Mouse (Mus musculus): ENCODE measurements around the gene Arhgef19. TPM values are rescaled to one million over a fixed set of nuclear protein-coding genes. Genes with fewer than 3 reads are reported as not detected.
A peak's percentile ranks its signal among the peaks of the same experiment; 100 is the strongest.

Arhgef19 gene
- total and polyA plus RNA-seq, 3 experiments = 0.78 TPM; not detected in 2

DNA sequence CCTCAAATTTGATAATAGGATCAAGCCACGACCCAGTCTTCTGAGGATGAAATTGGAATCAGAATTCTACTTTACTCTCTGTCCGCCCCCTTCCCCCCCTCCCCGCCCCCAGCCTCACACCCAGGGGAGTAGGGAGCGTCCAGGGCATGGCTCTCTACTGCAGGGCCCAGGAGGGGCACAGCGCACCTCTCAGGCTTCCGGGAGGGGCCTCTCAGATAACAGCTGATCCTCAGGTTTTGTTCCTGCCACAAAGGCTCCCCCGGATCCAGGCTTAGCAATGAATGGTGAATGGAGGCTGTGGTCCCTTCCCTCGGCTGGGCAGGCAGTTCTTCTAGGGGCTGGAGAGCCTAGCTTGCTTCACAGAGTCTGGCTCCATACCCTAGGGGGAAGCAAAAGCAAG, 45.8 kb downstream of the Arhgef19 start:
- H3K36me3 ChIP-seq (ENCODE audit: control insufficient read depth in 1 of 2, insufficient read depth in 2 of 2, low read length in 2 of 2) = no peaks in the 10 kb centered on the region
- no peaks in the 10 kb centered on the region for H3K9me3 ChIP-seq (replicated peaks; ENCODE audit: insufficient read depth, low read length)
- H3K27ac ChIP-seq (ENCODE audit: control insufficient read depth, low read depth, low read length) = no peak overlapping the region
- no peak for DNase-seq (ENCODE audit: low read depth, low spot score)
- no peak for TF ChIP-seq MYB (IDR thresholded peaks at IDR 0.05; ENCODE audit: low read depth, low read length)
- TF ChIP-seq MAFK (IDR thresholded peaks at IDR 0.05; ENCODE audit: borderline replicate concordance, low read depth, low read length) = no peak
- TF ChIP-seq ELF1 (IDR thresholded peaks at IDR 0.05; ENCODE audit: low read depth, low read length) = no peak
- TF ChIP-seq GABPA (IDR thresholded peaks at IDR 0.05; ENCODE audit: low read depth, low read length) = no peak
- no peak for TF ChIP-seq UBTF (IDR thresholded peaks at IDR 0.05; ENCODE audit: borderline replicate concordance, insufficient read depth, low read depth, low read length)
- H3K79me2 ChIP-seq (ENCODE audit: control insufficient read depth, insufficient read depth, low read length, poor library complexity) = no peaks in the 10 kb centered on the region
- no peak overlapping the region for H3K4me3 ChIP-seq (ENCODE audit: control insufficient read depth in 1 of 2, insufficient read depth in 1 of 2, low read depth in 2 of 2, low read length in 2 of 2)
- no peak overlapping the region for H3K9ac ChIP-seq (ENCODE audit: control insufficient read depth, low read depth, low read length, poor library complexity, severe bottlenecking)
- 0 out of 4 replicates have a peak, but pooled peaks cover 0 to 4% of the 10 kb centered on the region in 2 experiments for H3K4me1 ChIP-seq (ENCODE audit: control insufficient read depth in 1 of 2, insufficient read depth in 2 of 2, low read length in 2 of 2)
- H3K27me3 ChIP-seq (ENCODE audit: control insufficient read depth in 1 of 2, insufficient read depth in 2 of 2, low read length in 2 of 2) = peaks cover 0 to 1% of the 10 kb centered on the region in 2 experiments; a peak in 2 of 4 replicates

DNA sequence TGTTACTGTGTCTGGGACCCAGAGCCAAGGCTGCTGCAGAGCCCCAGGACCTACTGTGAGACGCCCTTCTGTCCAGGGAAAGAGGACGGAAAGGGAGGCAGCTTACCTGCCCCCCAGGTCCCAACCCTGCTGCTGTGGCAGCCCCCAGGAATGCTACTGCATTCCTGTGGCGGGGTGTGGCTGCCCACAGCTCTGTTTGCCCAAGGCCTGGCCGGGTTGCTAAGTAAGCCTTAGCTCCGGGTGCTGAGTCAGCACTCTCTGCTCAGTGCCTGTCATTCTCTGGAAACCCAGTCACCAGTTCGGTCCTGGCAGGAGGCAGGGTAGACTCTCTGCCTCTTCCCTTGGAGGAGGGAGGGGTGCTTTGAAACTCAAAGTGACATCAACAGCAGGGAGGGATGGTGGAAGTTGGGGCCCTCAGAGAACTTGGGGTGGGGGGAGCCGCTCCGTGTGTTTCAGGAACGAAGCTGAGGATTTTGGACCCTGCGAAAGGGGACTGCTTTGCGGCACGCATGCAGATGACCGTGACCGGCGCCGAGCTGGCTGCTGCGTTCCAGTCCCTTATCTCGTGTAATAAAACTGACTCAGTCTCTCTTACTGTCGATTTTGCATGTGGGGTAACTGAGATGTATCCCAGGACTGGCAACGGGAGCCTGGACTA, 47.7 kb downstream of the Arhgef19 start:
- Histone ChIP-seq H3K27me3 (ENCODE audit: control insufficient read depth in 1 of 2, insufficient read depth in 2 of 2, low read length in 2 of 2) (peaks cover 0 to 1% of the 10 kb centered on the region in 2 experiments; a peak in 2 of 4 replicates), H3K9me3 (replicated peaks; ENCODE audit: insufficient read depth, low read length) (no peaks in the 10 kb centered on the region), H3K36me3 (ENCODE audit: control insufficient read depth in 1 of 2, insufficient read depth in 2 of 2, low read length in 2 of 2) (no peaks in the 10 kb centered on the region), H3K27ac (ENCODE audit: control insufficient read depth, low read depth, low read length) (no peak overlapping the region), H3K4me3 (ENCODE audit: control insufficient read depth in 1 of 2, insufficient read depth in 1 of 2, low read depth in 2 of 2, low read length in 2 of 2) (peak overlapping the region; percentile 2 to 59; a peak in 2 of 4 replicates), H3K4me1 (ENCODE audit: control insufficient read depth in 1 of 2, insufficient read depth in 2 of 2, low read length in 2 of 2) (0 out of 4 replicates have a peak, but pooled peaks cover 0 to 4% of the 10 kb centered on the region in 2 experiments), H3K79me2 (ENCODE audit: control insufficient read depth, insufficient read depth, low read length, poor library complexity) (no peaks in the 10 kb centered on the region), H3K9ac (ENCODE audit: control insufficient read depth, low read depth, low read length, poor library complexity, severe bottlenecking) (no peak overlapping the region)
- TF ChIP-seq MAFK (IDR thresholded peaks at IDR 0.05; ENCODE audit: borderline replicate concordance, low read depth, low read length) (peak; percentile 92), USF1 (IDR thresholded peaks at IDR 0.05; ENCODE audit: low read depth, low read length) (no peak), ZMIZ1 (IDR thresholded peaks at IDR 0.05; ENCODE audit: low read depth, low read length) (no peak), TBP (IDR thresholded peaks at IDR 0.05; ENCODE audit: low read depth, low read length) (no peak)
- peak; percentile 31 for DNase-seq (ENCODE audit: low read depth, low spot score)

DNA sequence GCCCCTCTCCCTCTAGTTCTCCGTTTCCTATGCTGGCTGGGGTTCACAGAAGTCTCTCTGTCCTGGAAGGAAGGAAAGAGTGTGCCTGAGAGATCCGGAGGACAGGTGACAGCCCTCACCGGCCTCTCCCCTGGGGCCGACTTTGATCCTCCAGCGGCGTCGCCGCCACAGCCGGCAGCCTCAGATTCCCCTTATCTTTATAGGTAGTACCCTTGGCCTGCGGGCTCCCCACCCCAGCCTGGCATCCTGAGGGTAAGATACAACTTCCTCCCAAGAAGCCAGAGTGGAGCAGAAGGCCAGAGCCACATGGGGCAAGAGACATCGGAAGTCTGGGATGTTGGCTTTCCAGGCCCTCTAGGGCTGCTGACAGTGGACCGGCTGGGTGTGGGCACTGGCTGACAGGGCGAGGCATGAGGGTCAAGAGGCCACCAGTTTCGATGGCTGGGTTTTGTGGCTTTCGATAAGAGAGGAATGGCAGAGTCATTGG, 48.3 kb downstream of the Arhgef19 start:
- Histone ChIP-seq H3K9ac (ENCODE audit: control insufficient read depth, low read depth, low read length, poor library complexity, severe bottlenecking) (no peak overlapping the region), H3K9me3 (replicated peaks; ENCODE audit: insufficient read depth, low read length) (no peaks in the 10 kb centered on the region), H3K4me1 (ENCODE audit: control insufficient read depth in 1 of 2, insufficient read depth in 2 of 2, low read length in 2 of 2) (0 out of 4 replicates have a peak, but pooled peaks cover 0 to 2% of the 10 kb centered on the region in 2 experiments), H3K79me2 (ENCODE audit: control insufficient read depth, insufficient read depth, low read length, poor library complexity) (no peaks in the 10 kb centered on the region), H3K4me3 (ENCODE audit: control insufficient read depth in 1 of 2, insufficient read depth in 1 of 2, low read depth in 2 of 2, low read length in 2 of 2) (peak overlapping the region; percentile 2 to 59; a peak in 2 of 4 replicates), H3K27me3 (ENCODE audit: control insufficient read depth in 1 of 2, insufficient read depth in 2 of 2, low read length in 2 of 2) (peaks cover 0 to 1% of the 10 kb centered on the region in 2 experiments; a peak in 2 of 4 replicates), H3K27ac (ENCODE audit: control insufficient read depth, low read depth, low read length) (no peak overlapping the region), H3K36me3 (ENCODE audit: control insufficient read depth in 1 of 2, insufficient read depth in 2 of 2, low read length in 2 of 2) (no peaks in the 10 kb centered on the region)
- peak; percentile 38 for DNase-seq (ENCODE audit: low read depth, low spot score)
- 0 out of 4 replicates have a peak, but pooled peaks of 1 of the 2 experiments have one; percentile 8 for TF ChIP-seq EP300 (IDR thresholded peaks at IDR 0.05; ENCODE audit: low read depth in 1 of 2, low read length in 2 of 2)
- TF ChIP-seq RAD21 (IDR thresholded peaks at IDR 0.05; ENCODE audit: low read depth, low read length) = no peak
- TF ChIP-seq POLR2AphosphoS5 (IDR thresholded peaks at IDR 0.05; ENCODE audit: borderline replicate concordance, low read depth, low read length) = no peak
- peak; percentile 41; the same call in 1 of the 2 replicates for TF ChIP-seq TAL1 (IDR thresholded peaks at IDR 0.05; ENCODE audit: low read length)
- no peak for TF ChIP-seq MXI1 (IDR thresholded peaks at IDR 0.05; ENCODE audit: low read depth, low read length)
- TF ChIP-seq GABPA (IDR thresholded peaks at IDR 0.05; ENCODE audit: low read depth, low read length) = no peak
- no peak for TF ChIP-seq NELFE (IDR thresholded peaks at IDR 0.05; ENCODE audit: low read depth, low read length)
- TF ChIP-seq BHLHE40 (IDR thresholded peaks at IDR 0.05; ENCODE audit: borderline replicate concordance, low read depth, low read length) = no peak
- no peak for TF ChIP-seq NRF1 (IDR thresholded peaks at IDR 0.05; ENCODE audit: insufficient read depth, low read depth, low read length, poor library complexity, severe bottlenecking)
- TF ChIP-seq USF1 (IDR thresholded peaks at IDR 0.05; ENCODE audit: low read depth, low read length) = no peak
- TF ChIP-seq MYB (IDR thresholded peaks at IDR 0.05; ENCODE audit: low read depth, low read length) = no peak
- TF ChIP-seq ELF1 (IDR thresholded peaks at IDR 0.05; ENCODE audit: low read depth, low read length) = no peak
- no peak for TF ChIP-seq ETS1 (IDR thresholded peaks at IDR 0.05; ENCODE audit: low read depth, low read length)
- TF ChIP-seq SIN3A (IDR thresholded peaks at IDR 0.05; ENCODE audit: low read length) = no peak
- TF ChIP-seq TBP (IDR thresholded peaks at IDR 0.05; ENCODE audit: low read depth, low read length) = 0 out of 2 replicates have a peak, but pooled peaks have one; percentile 57
- TF ChIP-seq GATA1 (IDR thresholded peaks at IDR 0.05; ENCODE audit: low read depth, low read length) = peak; percentile 21; the same call in 1 of the 2 replicates
- TF ChIP-seq ZKSCAN1 (IDR thresholded peaks at IDR 0.05; ENCODE audit: low read depth, low read length) = no peak
- TF ChIP-seq RCOR1 (IDR thresholded peaks at IDR 0.05; ENCODE audit: low read depth, low read length) = no peak
- 0 out of 2 replicates have a peak, but pooled peaks have one; percentile 23 for TF ChIP-seq TCF12 (IDR thresholded peaks at IDR 0.05; ENCODE audit: low read depth, low read length)
